Mouse (Mus musculus) ES-Bruce4 (cell line): ENCODE data around the gene Dstyk.

ENCODE experiments used
- CTCF ChIP-seq: IDR thresholded peaks from one replicate; pipeline ENCODE4 v1.8.1; 2011; ENCODE audit warnings: low read depth, low read length
- EP300 ChIP-seq: IDR thresholded peaks from 2 replicates; pipeline ENCODE4 v1.6.1; 2011; ENCODE audit warnings: low read depth, low read length; ENCODE audit not compliant: insufficient read depth
- POLR2A ChIP-seq: IDR thresholded peaks from one replicate; pipeline ENCODE4 v1.8.1; 2011; ENCODE audit warnings: low read length; ENCODE audit not compliant: insufficient read depth

GRCm38 (mm10) chr1:132437389-132437788 lies 20.0 kb downstream of the Dstyk start:
- TF ChIP-seq CTCF (no peak), POLR2A (no peak), EP300 (no peak)
